Mouse (Mus musculus): Measurements from ENCODE around the gene Arhgap9. TPM values are rescaled to one million over a fixed set of nuclear protein-coding genes. Genes with fewer than 3 reads are reported as not detected.
"Not testable (repeated sequence)": the region's sequence is repeated elsewhere in the genome, so short reads cannot be mapped to it uniquely, and the experiment has no call there.

The Arhgap9 gene
- polyA plus RNA-seq, 1 experiment = 0.16 TPM

DNA sequence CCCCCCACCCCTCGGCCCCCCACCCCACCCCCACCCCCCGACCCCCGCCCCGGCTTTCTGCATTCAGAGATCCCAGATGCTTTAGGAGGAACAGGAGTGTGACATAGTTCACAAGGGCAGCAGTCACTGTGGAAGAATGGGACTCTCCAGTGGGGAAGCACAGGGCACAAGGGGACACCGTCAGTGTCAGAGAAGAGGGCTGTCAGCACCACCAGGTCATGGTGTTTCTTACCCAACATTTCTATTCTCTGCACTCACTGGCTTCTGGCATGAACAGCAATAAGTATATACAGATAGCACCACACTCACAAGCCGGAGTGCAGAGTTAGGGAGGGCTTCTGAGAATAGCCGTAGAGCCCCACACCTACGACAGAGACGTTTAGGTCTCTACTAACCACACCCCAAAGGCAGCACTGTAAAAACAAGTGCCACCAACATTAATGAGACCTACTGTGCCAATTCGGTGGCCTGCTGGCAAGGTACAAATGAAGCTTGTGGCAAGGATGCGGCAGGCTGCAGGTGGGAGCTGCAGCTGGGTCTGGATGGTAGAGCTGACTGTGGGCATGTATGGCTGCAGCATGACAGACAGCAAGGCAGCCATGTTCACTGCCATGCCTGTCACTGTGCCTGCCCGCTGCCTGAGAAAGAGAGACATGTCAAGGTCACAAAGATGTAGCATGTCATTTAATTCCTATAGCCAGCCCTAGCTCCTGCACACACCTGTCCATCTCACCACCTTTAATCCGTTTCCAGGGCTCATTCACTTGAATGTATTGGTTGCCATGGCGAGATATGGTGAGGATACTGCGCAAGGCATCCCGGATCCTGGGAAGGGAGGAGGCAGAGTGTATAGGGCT is 24.5 kb upstream of the Arhgap9 start:
- H3K4me1 ChIP-seq (ENCODE audit: control insufficient read depth) = peaks cover 44% of the 10 kb centered on the region
- no peaks in the 10 kb centered on the region; the same call in 1 of the 2 replicates for H3K27me3 ChIP-seq (ENCODE audit: control insufficient read depth)
- H3K36me3 ChIP-seq (ENCODE audit: control insufficient read depth) = peaks cover 99% of the 10 kb centered on the region
- no peak for TF ChIP-seq TAL1 (IDR thresholded peaks at IDR 0.05; ENCODE audit: low read length)
- TF ChIP-seq GATA1 (IDR thresholded peaks at IDR 0.05; ENCODE audit: low read length) = no peak
- peaks cover 2% of the 10 kb centered on the region; the same call in 1 of the 2 replicates for H3K9me3 ChIP-seq (ENCODE audit: control insufficient read depth, low read length)
- no peak overlapping the region for H3K4me3 ChIP-seq (replicated peaks)

GRCm38 (mm10) chr10:127300361-127300760 is 21.4 kb upstream of the Arhgap9 start:
- H3K9me3 ChIP-seq (ENCODE audit: control insufficient read depth, low read length) = peaks cover 2% of the 10 kb centered on the region; the same call in 1 of the 2 replicates
- no peaks in the 10 kb centered on the region; the same call in 1 of the 2 replicates for H3K27me3 ChIP-seq (ENCODE audit: control insufficient read depth)
- TF ChIP-seq TAL1 (IDR thresholded peaks at IDR 0.05; ENCODE audit: low read length) (no peak), GATA1 (IDR thresholded peaks at IDR 0.05; ENCODE audit: low read length) (no peak)
- peaks cover 99% of the 10 kb centered on the region for H3K36me3 ChIP-seq (ENCODE audit: control insufficient read depth)
- no peak overlapping the region for H3K4me3 ChIP-seq (replicated peaks)
- H3K4me1 ChIP-seq (ENCODE audit: control insufficient read depth) = peaks cover 23% of the 10 kb centered on the region

GRCm38 (mm10) chr10:127303136-127303535 is 18.6 kb upstream of the Arhgap9 start:
- Histone ChIP-seq H3K36me3 (ENCODE audit: control insufficient read depth) (peaks cover 99% of the 10 kb centered on the region), H3K4me1 (ENCODE audit: control insufficient read depth) (peaks cover 12% of the 10 kb centered on the region), H3K9me3 (ENCODE audit: control insufficient read depth, low read length) (peaks cover 2% of the 10 kb centered on the region; the same call in 1 of the 2 replicates), H3K27me3 (ENCODE audit: control insufficient read depth) (no peaks in the 10 kb centered on the region), H3K4me3 (replicated peaks) (no peak overlapping the region)
- no peak for TF ChIP-seq GATA1 (IDR thresholded peaks at IDR 0.05; ENCODE audit: low read length)
- TF ChIP-seq TAL1 (IDR thresholded peaks at IDR 0.05; ENCODE audit: low read length) = no peak

GRCm38 (mm10) chr10:127309167-127309566 is 12.6 kb upstream of the Arhgap9 start:
- H3K36me3 ChIP-seq (ENCODE audit: control insufficient read depth) = peaks cover 62% of the 10 kb centered on the region
- H3K4me1 ChIP-seq (ENCODE audit: control insufficient read depth) = peaks cover 50% of the 10 kb centered on the region
- not testable (repeated sequence) for H3K4me3 ChIP-seq (replicated peaks); H3K27me3 ChIP-seq (ENCODE audit: control insufficient read depth); H3K9me3 ChIP-seq (ENCODE audit: control insufficient read depth, low read length)

DNA sequence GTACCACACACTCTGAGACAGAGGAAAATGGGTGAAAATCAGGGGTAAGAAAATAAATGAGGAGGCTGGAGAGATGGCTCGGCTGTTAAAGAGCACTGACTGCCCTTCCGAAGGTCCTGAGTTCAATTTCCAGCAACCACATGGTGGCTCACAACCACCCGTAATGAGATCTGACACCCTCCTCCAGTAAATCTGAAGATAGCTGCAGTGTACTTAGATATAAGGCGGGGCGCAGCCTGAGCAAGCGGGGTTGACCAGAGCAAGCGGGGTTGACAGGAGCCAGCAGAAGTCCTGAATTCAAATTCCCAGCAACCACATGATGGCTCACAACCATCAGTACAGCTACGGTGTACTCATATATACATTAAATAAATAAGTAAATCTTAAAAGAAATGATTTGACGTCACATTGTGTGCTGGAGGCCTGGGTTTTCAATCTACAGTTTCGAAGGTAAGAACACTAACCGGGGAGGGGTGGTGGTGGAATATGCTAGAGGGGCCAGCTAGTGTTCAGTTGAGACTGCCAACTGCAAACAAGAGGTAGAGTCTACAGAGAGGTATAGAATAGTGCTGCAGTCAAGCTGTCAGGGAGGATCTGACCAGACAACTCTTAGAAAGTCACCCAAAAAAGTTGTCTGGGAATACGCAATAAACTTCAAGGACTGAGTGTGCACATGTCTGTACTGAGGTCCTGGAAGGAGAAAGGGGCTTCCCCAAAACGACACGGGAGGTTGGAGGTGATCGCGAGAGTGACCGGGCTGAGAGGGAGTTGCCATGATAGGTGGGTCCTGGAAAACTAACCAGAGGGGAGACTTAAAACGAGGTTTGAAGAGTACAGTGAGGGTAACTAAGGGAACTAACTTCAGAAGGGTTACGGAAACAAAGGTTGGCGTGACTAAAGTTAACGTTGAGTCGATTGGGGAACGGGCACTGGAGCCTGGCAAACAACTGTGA is 11.0 kb upstream of the Arhgap9 start:
- no peaks in the 10 kb centered on the region for H3K9me3 ChIP-seq (ENCODE audit: control insufficient read depth, low read length)
- H3K36me3 ChIP-seq (ENCODE audit: control insufficient read depth) = peaks cover 46% of the 10 kb centered on the region
- peak overlapping the region; percentile 95 for H3K4me3 ChIP-seq (replicated peaks)
- TF ChIP-seq GATA1 (IDR thresholded peaks at IDR 0.05; ENCODE audit: low read length) (no peak), TAL1 (IDR thresholded peaks at IDR 0.05; ENCODE audit: low read length) (no peak)
- peaks cover 44% of the 10 kb centered on the region for H3K4me1 ChIP-seq (ENCODE audit: control insufficient read depth)
- H3K27me3 ChIP-seq (ENCODE audit: control insufficient read depth) = no peaks in the 10 kb centered on the region

DNA sequence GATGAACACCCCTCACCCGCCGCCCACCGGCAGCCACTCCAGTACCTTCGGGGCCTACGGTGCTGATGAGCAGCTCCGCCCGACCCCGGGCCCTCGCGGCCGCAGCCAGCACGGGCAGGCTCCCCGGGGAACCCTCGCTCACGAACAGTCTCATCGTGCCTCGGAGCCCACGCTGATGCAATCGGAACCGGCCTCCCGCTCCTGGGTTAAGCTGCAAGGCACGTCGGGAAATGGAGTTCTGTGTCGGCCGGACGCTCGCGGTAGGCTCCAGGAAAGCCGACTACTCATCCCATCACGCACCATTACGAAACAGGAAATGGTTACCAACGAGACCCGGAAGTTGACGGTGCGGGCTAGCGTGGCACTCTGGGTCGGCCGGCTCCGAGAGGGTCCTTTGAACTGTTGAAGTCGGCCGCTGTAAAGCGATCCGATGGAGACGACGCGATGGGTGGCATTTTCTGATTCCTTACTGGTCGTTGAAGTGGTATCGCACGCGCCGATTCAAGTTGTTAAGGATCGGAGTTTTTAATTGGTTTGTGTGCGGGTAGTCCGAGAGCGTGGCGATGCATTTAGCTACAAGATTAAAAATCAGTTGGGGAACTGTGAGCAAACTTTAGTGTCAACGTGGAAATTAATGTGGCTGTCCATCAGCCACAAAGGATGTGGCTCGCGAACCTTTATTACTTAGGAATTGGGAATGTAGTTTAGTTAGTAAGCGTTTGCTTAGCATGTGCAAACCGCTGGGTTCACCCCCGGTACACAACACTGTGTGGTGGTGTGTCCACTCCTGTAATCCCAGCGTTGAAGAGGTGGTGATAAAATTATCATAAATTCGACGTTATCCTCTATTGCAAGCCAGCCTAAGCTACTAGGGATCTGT is 10.0 kb upstream of the Arhgap9 start, which contains the start of gene Mars:
Gene Mars, minus strand, starts transcription at position 311 of the 880 bp plus-strand sequence.
- H3K36me3 ChIP-seq (ENCODE audit: control insufficient read depth) = peaks cover 37% of the 10 kb centered on the region
- no peaks in the 10 kb centered on the region for H3K27me3 ChIP-seq (ENCODE audit: control insufficient read depth)
- H3K9me3 ChIP-seq (ENCODE audit: control insufficient read depth, low read length) = no peaks in the 10 kb centered on the region
- H3K4me1 ChIP-seq (ENCODE audit: control insufficient read depth) = peaks cover 47% of the 10 kb centered on the region
- peak within 1 kb of the TSS; percentile 95 for H3K4me3 ChIP-seq (replicated peaks)
- no peak for TF ChIP-seq GATA1 (IDR thresholded peaks at IDR 0.05; ENCODE audit: low read length)
- no peak for TF ChIP-seq TAL1 (IDR thresholded peaks at IDR 0.05; ENCODE audit: low read length)

GRCm38 (mm10) chr10:127312356-127312676 is 9.4 kb upstream of the Arhgap9 start:
- no peak for TF ChIP-seq TAL1 (IDR thresholded peaks at IDR 0.05; ENCODE audit: low read length)
- no peaks in the 10 kb centered on the region for H3K27me3 ChIP-seq (ENCODE audit: control insufficient read depth)
- H3K4me1 ChIP-seq (ENCODE audit: control insufficient read depth) = peaks cover 51% of the 10 kb centered on the region

GRCm38 (mm10) chr10:127312858-127313257 is 8.9 kb upstream of the Arhgap9 start:
- Histone ChIP-seq H3K36me3 (ENCODE audit: control insufficient read depth) (peaks cover 25% of the 10 kb centered on the region), H3K4me1 (ENCODE audit: control insufficient read depth) (peaks cover 56% of the 10 kb centered on the region), H3K4me3 (replicated peaks) (peak overlapping the region; percentile 95), H3K9me3 (ENCODE audit: control insufficient read depth, low read length) (no peaks in the 10 kb centered on the region), H3K27me3 (ENCODE audit: control insufficient read depth) (no peaks in the 10 kb centered on the region)
- TF ChIP-seq TAL1 (IDR thresholded peaks at IDR 0.05; ENCODE audit: low read length) = no peak
- TF ChIP-seq GATA1 (IDR thresholded peaks at IDR 0.05; ENCODE audit: low read length) = no peak

More at GRCm38 (mm10) chr10:127312356-127312676, 9.4 kb upstream of the Arhgap9 start:
- H3K9me3 ChIP-seq (ENCODE audit: control insufficient read depth, low read length) = no peaks in the 10 kb centered on the region
- H3K4me3 ChIP-seq (replicated peaks) = peak overlapping the region; percentile 95
- H3K36me3 ChIP-seq (ENCODE audit: control insufficient read depth) = peaks cover 31% of the 10 kb centered on the region

DNA sequence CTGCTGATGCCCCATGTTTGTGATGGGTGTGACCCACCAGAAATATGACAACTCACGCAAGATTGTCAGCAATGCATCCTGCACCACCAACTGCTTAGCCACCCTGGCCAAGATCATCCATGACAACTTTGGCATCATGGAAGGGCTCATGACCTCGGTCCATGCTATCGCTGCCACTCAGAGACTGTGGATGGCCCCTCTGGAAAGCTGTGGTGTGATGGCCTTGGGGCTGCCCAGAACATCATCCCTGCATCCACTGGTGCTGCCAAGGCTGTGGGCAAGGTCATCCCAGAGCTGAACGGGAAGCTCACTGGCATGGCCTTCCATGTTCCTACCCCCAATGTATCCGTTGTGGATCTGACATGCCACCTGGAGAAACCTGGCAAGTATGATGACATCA is 8.2 kb upstream of the Arhgap9 start:
- H3K36me3 ChIP-seq (ENCODE audit: control insufficient read depth) = peaks cover 19% of the 10 kb centered on the region
- H3K9me3 ChIP-seq (ENCODE audit: control insufficient read depth, low read length); H3K27me3 ChIP-seq (ENCODE audit: control insufficient read depth); H3K4me3 ChIP-seq (replicated peaks): not testable (repeated sequence)
- peaks cover 59% of the 10 kb centered on the region for H3K4me1 ChIP-seq (ENCODE audit: control insufficient read depth)

GRCm38 (mm10) chr10:127314950-127315349 is 6.8 kb upstream of the Arhgap9 start:
- H3K4me1 ChIP-seq (ENCODE audit: control insufficient read depth) = peaks cover 49% of the 10 kb centered on the region
- not testable (repeated sequence) for H3K36me3 ChIP-seq (ENCODE audit: control insufficient read depth); H3K27me3 ChIP-seq (ENCODE audit: control insufficient read depth); H3K9me3 ChIP-seq (ENCODE audit: control insufficient read depth, low read length); H3K4me3 ChIP-seq (replicated peaks)

Measured in erythroblast, embryonic 14.5 days (primary cell).